Mouse (Mus musculus): ENCODE results near the gene Gm3625. TPM values are rescaled to one million over a fixed set of nuclear protein-coding genes. Genes with fewer than 3 reads are reported as not detected.

The Gm3625 gene
- not detected in 2 replicates for polyA plus RNA-seq (2015; fragmentation: Nextera tagmentation; extraction: Ambion mirVana)

GRCm38 (mm10) chr12:4592541-4593165, at the start of gene Gm3625, which contains the start of gene Itsn2:
Gene Gm3625 (minus strand): TSS chr12:4592927.
Gene Itsn2 (plus strand): TSS chr12:4592638.
- Histone ChIP-seq H3K4me3 (replicated peaks) (peak within 1 kb of the TSS; percentile 75), H3K4me2 (peak within 1 kb of the TSS; percentile 86), H3K36me3 (no peaks in the 10 kb centered on the region), H3K9me3 (no peaks in the 10 kb centered on the region), H3K9ac (peak within 1 kb of the TSS; percentile 68), H3K4me1 (0 out of 2 replicates have a peak, but pooled peaks cover 2% of the 10 kb centered on the region), H3K27ac (peak within 1 kb of the TSS; percentile 83), H3K27me3 (replicated peaks) (no peaks in the 10 kb centered on the region)
- ATAC-seq (ENCODE audit: insufficient read depth, low FRiP score, low read depth) = peak; percentile 89
- WGBS = under 1% methylated on average over 46 of the region's 49 CpGs

- no peak for ATAC-seq (ENCODE audit: insufficient read depth, low FRiP score, low read depth)
- Histone ChIP-seq H3K4me2 (no peak overlapping the region), H3K27ac (no peak overlapping the region), H3K27me3 (replicated peaks) (no peaks in the 10 kb centered on the region), H3K9me3 (no peaks in the 10 kb centered on the region), H3K9ac (no peak overlapping the region), H3K36me3 (peaks cover 12% of the 10 kb centered on the region), H3K4me1 (no peaks in the 10 kb centered on the region), H3K4me3 (replicated peaks) (no peak overlapping the region)
- WGBS = 90% methylated on average over 1 of the region's 1 CpGs
Measured at GRCm38 (mm10) chr12:4640737-4641136, 48.0 kb upstream of the Gm3625 start.

- Histone ChIP-seq H3K4me1 (no peaks in the 10 kb centered on the region), H3K27me3 (replicated peaks) (no peaks in the 10 kb centered on the region), H3K27ac (no peak overlapping the region), H3K4me2 (no peak overlapping the region), H3K9ac (no peak overlapping the region), H3K4me3 (replicated peaks) (no peak overlapping the region), H3K36me3 (peaks cover 17% of the 10 kb centered on the region), H3K9me3 (no peaks in the 10 kb centered on the region)
- WGBS = 86% methylated on average over 1 of the region's 1 CpGs
- ATAC-seq (ENCODE audit: insufficient read depth, low FRiP score, low read depth) = no peak
Measured at GRCm38 (mm10) chr12:4638438-4638837, 45.7 kb upstream of the Gm3625 start.

- 82% methylated on average over 8 of the region's 8 CpGs for WGBS
- Histone ChIP-seq H3K27me3 (replicated peaks) (no peaks in the 10 kb centered on the region), H3K9me3 (no peaks in the 10 kb centered on the region), H3K4me1 (no peaks in the 10 kb centered on the region), H3K27ac (no peak overlapping the region), H3K4me2 (no peak overlapping the region), H3K4me3 (replicated peaks) (no peak overlapping the region), H3K36me3 (peaks cover 19% of the 10 kb centered on the region), H3K9ac (no peak overlapping the region)
- no peak for ATAC-seq (ENCODE audit: insufficient read depth, low FRiP score, low read depth)
Measured at GRCm38 (mm10) chr12:4632957-4633356, 40.2 kb upstream of the Gm3625 start.

- Histone ChIP-seq H3K9me3 (no peaks in the 10 kb centered on the region), H3K27me3 (replicated peaks) (no peaks in the 10 kb centered on the region), H3K27ac (no peak overlapping the region), H3K4me1 (no peaks in the 10 kb centered on the region), H3K4me3 (replicated peaks) (no peak overlapping the region), H3K9ac (no peak overlapping the region), H3K36me3 (no peaks in the 10 kb centered on the region), H3K4me2 (no peak overlapping the region)
- 69% methylated on average over 1 of the region's 1 CpGs for WGBS
- no peak for ATAC-seq (ENCODE audit: insufficient read depth, low FRiP score, low read depth)
Measured at GRCm38 (mm10) chr12:4624201-4624600, 31.5 kb upstream of the Gm3625 start.

GRCm38 (mm10) chr12:4614722-4615121, 22.0 kb upstream of the Gm3625 start:
- Histone ChIP-seq H3K4me2 (no peak overlapping the region), H3K4me1 (peaks cover 3% of the 10 kb centered on the region; the same call in 1 of the 2 replicates), H3K4me3 (replicated peaks) (no peak overlapping the region), H3K9ac (no peak overlapping the region), H3K27ac (no peak overlapping the region), H3K36me3 (no peaks in the 10 kb centered on the region), H3K9me3 (no peaks in the 10 kb centered on the region), H3K27me3 (replicated peaks) (no peaks in the 10 kb centered on the region)
- WGBS = 50% methylated on average over 2 of the region's 2 CpGs
- no peak for ATAC-seq (ENCODE audit: insufficient read depth, low FRiP score, low read depth)

GRCm38 (mm10) chr12:4606625-4607024, 13.9 kb upstream of the Gm3625 start:
- WGBS = 41% methylated on average over 3 of the region's 3 CpGs

GRCm38 (mm10) chr12:4599713-4600112, 7.0 kb upstream of the Gm3625 start:
- no peaks in the 10 kb centered on the region for H3K36me3 ChIP-seq
- H3K4me1 ChIP-seq = no peaks in the 10 kb centered on the region
- no peak overlapping the region for H3K27ac ChIP-seq
- no peaks in the 10 kb centered on the region for H3K27me3 ChIP-seq (replicated peaks)
- WGBS = 70% methylated on average over 4 of the region's 4 CpGs
- H3K9me3 ChIP-seq = no peaks in the 10 kb centered on the region
- no peak overlapping the region for H3K4me2 ChIP-seq
- H3K4me3 ChIP-seq (replicated peaks) = no peak overlapping the region
- no peak for ATAC-seq (ENCODE audit: insufficient read depth, low FRiP score, low read depth)
- no peak overlapping the region for H3K9ac ChIP-seq

More at GRCm38 (mm10) chr12:4606625-4607024, 13.9 kb upstream of the Gm3625 start:
- no peak overlapping the region for H3K9ac ChIP-seq
- H3K4me1 ChIP-seq = no peaks in the 10 kb centered on the region
- no peaks in the 10 kb centered on the region for H3K36me3 ChIP-seq
- H3K9me3 ChIP-seq = no peaks in the 10 kb centered on the region
- ATAC-seq (ENCODE audit: insufficient read depth, low FRiP score, low read depth) = no peak
- H3K4me2 ChIP-seq = no peak overlapping the region
- no peak overlapping the region for H3K4me3 ChIP-seq (replicated peaks)
- no peak overlapping the region for H3K27ac ChIP-seq
- no peaks in the 10 kb centered on the region for H3K27me3 ChIP-seq (replicated peaks)

- Histone ChIP-seq H3K9me3 (no peaks in the 10 kb centered on the region), H3K36me3 (no peaks in the 10 kb centered on the region), H3K9ac (no peak overlapping the region), H3K27me3 (replicated peaks) (no peaks in the 10 kb centered on the region), H3K27ac (no peak overlapping the region), H3K4me3 (replicated peaks) (no peak overlapping the region), H3K4me1 (0 out of 2 replicates have a peak, but pooled peaks cover 2% of the 10 kb centered on the region), H3K4me2 (no peak overlapping the region)
- 57% methylated on average over 8 of the region's 8 CpGs for WGBS
- peak; percentile 50; the same call in 1 of the 2 replicates for ATAC-seq (ENCODE audit: insufficient read depth, low FRiP score, low read depth)
Measured at GRCm38 (mm10) chr12:4598666-4599428, 6.1 kb upstream of the Gm3625 start.

GRCm38 (mm10) chr12:4595055-4595454, 2.3 kb upstream of the Gm3625 start:
- Histone ChIP-seq H3K27ac (no peak overlapping the region), H3K9me3 (no peaks in the 10 kb centered on the region), H3K27me3 (replicated peaks) (no peaks in the 10 kb centered on the region), H3K4me1 (0 out of 2 replicates have a peak, but pooled peaks cover 2% of the 10 kb centered on the region), H3K4me2 (no peak overlapping the region), H3K4me3 (replicated peaks) (no peak overlapping the region), H3K9ac (no peak overlapping the region), H3K36me3 (no peaks in the 10 kb centered on the region)
- ATAC-seq (ENCODE audit: insufficient read depth, low FRiP score, low read depth) = no peak
- 50% methylated on average over 6 of the region's 6 CpGs for WGBS

- no peaks in the 10 kb centered on the region for H3K9me3 ChIP-seq
- H3K27me3 ChIP-seq (replicated peaks) = no peaks in the 10 kb centered on the region
- H3K9ac ChIP-seq = 0 out of 2 replicates have a peak overlapping the region, but pooled peaks have one; percentile 68
- H3K4me1 ChIP-seq = 0 out of 2 replicates have a peak, but pooled peaks cover 2% of the 10 kb centered on the region
- H3K4me3 ChIP-seq (replicated peaks) = peak overlapping the region; percentile 75
- peak overlapping the region; percentile 86 for H3K4me2 ChIP-seq
- no peaks in the 10 kb centered on the region for H3K36me3 ChIP-seq
- no peak for ATAC-seq (ENCODE audit: insufficient read depth, low FRiP score, low read depth)
- peak overlapping the region; percentile 83; the same call in 1 of the 2 replicates for H3K27ac ChIP-seq
- 52% methylated on average over 9 of the region's 9 CpGs for WGBS
Measured at GRCm38 (mm10) chr12:4593930-4594391, 1.2 kb upstream of the Gm3625 start.

Data from stomach, embryonic 15.5 days (tissue).